Mouse (Mus musculus) myocyte (in vitro differentiated cells): ENCODE data around the gene Gm45062.

ENCODE experiments used
- E2F4 ChIP-seq: IDR thresholded peaks from one replicate; pipeline ENCODE4 v1.6.1; 2011; ENCODE audit warnings: mild to moderate bottlenecking, control low read depth, moderate library complexity; ENCODE audit not compliant: insufficient read depth
- MAX ChIP-seq: IDR thresholded peaks from one replicate; pipeline ENCODE4 v1.6.1; 2011; ENCODE audit warnings: low read depth, mild to moderate bottlenecking, control low read depth
- MYOD1 ChIP-seq, 3 experiments: IDR thresholded peaks; one replicate each; pipeline ENCODE4 v1.6.1; 2011; ENCODE audit warnings: control low read depth in 2 of 3, low read depth in 2 of 3, mild to moderate bottlenecking in 2 of 3, moderate library complexity in 1 of 3; ENCODE audit not compliant: insufficient read length in 2 of 3, control insufficient read depth in 1 of 3
- MYOG ChIP-seq, 3 experiments: IDR thresholded peaks; one replicate each; pipeline ENCODE4 v1.6.1; 2011; ENCODE audit warnings: control low read depth in 2 of 3, low read depth in 2 of 3, mild to moderate bottlenecking in 2 of 3; ENCODE audit not compliant: insufficient read length in 2 of 3, control insufficient read depth in 1 of 3, insufficient read depth in 1 of 3
- POLR2A ChIP-seq: IDR thresholded peaks from one replicate; pipeline ENCODE4 v1.6.1; 2011; ENCODE audit warnings: low read depth, mild to moderate bottlenecking, control low read depth, moderate library complexity; ENCODE audit not compliant: insufficient read length
- TCF12 ChIP-seq: IDR thresholded peaks from one replicate; pipeline ENCODE4 v1.6.1; 2011; ENCODE audit warnings: mild to moderate bottlenecking, control low read depth; ENCODE audit not compliant: poor library complexity, insufficient read depth, severe bottlenecking
- USF1 ChIP-seq: IDR thresholded peaks from one replicate; pipeline ENCODE4 v1.6.1; 2011; ENCODE audit warnings: low read depth, mild to moderate bottlenecking, control low read depth, moderate library complexity

GRCm38 (mm10) chr6:8416802-8417569 lies 157.7 kb downstream of the Gm45062 start:
- TF ChIP-seq MYOD1 (IDR thresholded peaks at IDR 0.05; ENCODE audit: control insufficient read depth in 1 of 3, insufficient read length in 2 of 3, low read depth in 2 of 3), result no peak
- TF ChIP-seq MAX, result no peak
- TF ChIP-seq TCF12, result no peak
- TF ChIP-seq USF1, result no peak
- TF ChIP-seq POLR2A, result no peak
- no peak for TF ChIP-seq MYOG (IDR thresholded peaks at IDR 0.05; ENCODE audit: control insufficient read depth in 1 of 3, insufficient read depth in 1 of 3, insufficient read length in 2 of 3, low read depth in 2 of 3)
- no peak for TF ChIP-seq E2F4
